Mouse (Mus musculus): Measurements from ENCODE around the gene Sez6l2.

Sez6l2 gene

DNA sequence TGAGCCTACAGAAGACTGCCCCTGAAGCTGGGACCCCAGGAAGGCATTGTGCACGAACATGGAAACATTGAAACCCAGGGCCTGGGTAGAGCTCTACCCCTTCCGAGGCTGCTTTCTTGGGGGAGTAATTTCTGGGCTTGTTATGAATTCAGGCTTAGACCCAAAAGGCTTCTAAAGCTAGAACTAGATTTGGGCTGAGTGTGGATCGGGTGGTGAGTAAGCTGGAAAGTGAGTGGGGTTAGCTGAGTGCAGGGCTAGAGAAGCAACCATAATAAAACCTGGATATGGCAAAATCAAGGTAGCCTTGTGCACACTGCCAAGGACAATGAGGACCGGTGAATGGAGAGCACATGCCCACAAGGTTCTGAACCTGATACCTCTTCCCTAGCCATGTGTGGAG is 11.6 kb downstream of the Sez6l2 start:
- no peak for DNase-seq

DNA sequence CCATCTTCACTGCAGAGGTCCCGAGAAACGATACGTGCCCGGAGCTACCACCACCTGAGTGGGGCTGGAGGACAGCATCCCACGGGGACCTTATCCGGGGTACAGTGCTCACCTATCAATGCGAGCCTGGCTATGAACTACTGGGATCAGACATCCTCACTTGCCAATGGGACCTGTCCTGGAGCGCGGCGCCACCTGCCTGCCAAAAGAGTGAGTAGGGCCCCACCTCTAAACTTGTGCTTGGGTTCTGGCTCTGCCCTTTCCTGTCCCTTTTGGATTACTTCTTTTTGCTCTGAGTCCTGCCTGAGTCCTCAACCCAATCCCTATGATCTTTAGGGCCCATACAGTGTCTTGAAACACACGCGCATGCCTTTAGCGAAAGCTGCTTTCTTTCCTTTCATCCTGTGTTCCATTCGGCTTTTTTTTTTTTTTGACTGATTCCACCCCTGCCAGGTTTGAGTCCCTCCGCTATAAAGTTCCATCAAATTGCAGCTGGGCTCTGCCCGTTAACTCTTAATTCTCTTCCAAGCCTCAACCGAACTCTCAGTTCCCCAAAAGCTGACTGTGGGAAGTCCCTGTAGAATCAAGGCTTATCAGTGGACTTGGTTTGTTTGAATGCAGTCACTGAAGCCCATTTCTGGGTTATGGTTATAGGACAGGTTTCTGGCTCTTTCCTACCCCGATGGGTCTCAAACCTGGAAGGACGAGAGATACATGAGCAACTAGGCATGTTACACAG is 13.4 kb downstream of the Sez6l2 start:
- DNase-seq, result peak; percentile 43 to 48

DNA sequence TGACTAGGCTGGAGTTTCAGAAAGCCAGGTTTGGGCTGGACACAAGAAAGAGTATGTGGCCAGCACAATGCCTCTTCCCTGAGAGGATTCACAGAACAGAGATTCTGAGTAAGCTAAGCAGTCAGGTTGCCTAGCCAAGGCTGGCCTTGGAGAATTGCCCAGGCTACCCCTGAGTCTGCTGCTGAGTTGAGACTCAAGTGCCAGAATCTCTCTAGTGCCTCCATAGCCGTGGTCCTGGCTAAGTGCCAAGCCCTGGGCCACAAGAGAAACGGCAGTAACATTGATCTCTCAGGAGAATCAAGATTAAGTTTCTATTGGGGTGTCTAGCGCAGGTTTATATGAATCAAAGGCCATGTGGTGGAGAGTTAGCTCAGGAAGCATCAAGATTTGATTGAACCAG is 15.2 kb downstream of the Sez6l2 start:
- DNase-seq, result no peak

DNA sequence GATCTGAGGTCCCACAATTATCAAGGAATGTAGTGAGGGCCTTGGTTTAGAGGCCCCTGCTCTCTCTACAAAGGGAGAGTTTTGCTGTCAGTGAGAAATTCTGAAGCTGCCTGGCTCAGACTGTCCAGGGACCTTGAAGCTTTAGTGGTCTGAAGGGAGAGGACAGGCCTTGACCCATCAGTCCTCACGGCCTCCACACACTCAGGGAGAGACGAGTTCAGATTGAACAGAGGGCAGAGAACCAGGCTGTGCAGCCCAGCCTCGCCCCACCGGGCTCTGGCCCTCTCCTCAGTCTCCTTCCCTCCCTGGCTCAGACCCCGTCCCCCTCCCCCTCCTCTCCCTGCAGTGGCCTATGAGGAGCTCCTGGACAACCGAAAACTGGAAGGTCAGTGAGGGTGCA is 17.0 kb downstream of the Sez6l2 start:
- DNase-seq, result no peak

DNA sequence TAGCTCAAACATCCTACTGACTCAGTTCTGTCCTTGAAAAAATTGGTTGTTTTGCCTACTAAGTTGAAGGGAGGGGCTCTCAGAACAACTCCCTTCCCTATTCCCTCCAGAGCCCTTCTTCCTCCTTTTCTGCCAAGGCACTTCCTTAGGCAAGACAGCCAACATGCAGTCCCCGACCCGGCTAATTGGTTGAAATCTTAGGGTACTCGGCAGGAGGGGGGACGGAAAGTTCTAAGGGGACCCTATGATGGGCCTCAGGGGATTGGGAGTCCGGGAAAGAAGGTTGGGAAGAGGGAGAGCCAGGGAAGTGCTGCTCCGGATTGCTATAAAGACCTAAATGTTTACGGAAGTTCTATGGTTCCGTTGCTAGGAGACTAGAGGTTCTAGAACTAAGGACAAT is 25.1 kb downstream of the Sez6l2 start:
- DNase-seq, result peak in 1 of 2 experiments; percentile 21

DNA sequence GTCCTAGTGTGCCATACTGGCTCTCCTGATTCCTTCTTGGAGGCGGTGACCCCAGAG is 25.4 kb downstream of the Sez6l2 start, which contains the start of gene Cdipt:
Gene Cdipt, plus strand, starts transcription at position 22 of the 57 bp plus-strand sequence.
- no peak for DNase-seq

DNA sequence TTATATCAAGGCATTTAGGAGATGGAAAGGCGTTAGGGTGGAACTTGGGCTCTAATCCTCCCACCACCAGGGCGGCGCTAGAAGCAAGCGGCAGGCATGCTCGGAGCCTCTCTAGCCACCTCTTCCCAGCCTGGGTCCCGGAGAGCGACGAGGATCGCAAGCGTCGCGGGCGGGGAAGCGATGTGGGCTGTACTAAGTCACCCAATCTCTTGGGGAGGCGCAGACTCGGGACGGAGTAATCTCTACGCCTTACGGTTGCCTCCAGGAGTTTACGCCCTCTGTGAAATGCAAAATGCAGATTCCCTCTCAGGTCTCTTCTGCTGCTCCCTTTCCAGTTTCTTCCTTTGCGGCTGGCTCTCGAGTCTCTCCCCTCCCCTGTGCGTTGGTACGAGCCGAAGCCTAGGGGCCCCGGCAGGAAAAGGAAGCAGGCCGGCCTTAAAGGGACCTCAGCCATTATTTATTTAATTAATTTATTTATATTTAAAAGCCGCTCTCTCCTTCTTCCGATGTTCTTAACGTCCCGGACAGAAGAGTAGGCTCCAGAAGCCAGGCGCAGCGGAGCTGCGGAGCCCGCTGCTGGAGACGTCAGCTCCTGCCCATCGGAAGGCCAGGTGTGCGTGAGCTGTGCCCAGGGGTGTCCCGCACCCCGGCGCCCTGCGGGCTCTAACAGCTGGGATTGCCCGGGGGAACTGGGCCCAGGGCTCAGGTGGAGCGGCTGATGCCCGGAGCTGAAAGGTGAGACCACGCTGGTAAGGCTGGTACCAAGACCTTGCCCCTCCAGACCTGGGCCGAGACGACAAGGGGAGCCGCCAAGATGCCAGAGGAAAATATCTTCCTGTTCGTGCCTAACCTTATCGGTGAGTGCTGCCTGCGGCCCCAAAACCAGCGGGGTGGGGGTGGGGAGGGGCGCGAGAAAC is 25.8 kb downstream of the Sez6l2 start, which contains the start of gene Cdiptos:
Gene Cdiptos, minus strand, starts transcription at position 149 of the 917 bp plus-strand sequence.
- peak; percentile 94 to 96 for DNase-seq

DNA sequence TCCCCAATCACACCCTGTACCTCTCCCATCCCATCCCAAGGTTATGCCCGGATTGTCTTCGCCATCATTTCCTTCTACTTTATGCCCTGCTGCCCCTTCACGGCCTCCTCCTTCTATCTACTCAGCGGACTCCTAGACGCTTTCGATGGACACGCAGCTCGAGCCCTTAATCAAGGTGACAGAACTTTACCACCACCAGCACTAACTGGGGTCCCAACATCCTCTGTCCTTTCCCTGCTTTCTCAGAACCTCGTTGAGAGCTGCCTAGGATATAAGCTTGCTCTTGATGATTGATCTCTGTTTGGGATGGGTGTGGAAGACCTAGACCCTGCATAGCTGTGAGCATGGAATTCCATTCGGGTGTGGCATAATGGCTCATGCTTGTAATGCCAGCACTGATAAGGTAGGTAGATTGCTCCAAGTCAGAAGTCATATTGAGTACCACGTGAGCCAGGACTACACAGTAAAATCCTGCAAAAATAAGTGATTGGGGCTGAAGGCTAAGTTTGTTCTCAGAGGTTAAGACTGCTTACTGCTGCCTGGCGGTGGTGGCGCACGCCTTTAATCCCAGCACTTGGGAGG is 26.6 kb downstream of the Sez6l2 start:
- DNase-seq, result no peak

DNA sequence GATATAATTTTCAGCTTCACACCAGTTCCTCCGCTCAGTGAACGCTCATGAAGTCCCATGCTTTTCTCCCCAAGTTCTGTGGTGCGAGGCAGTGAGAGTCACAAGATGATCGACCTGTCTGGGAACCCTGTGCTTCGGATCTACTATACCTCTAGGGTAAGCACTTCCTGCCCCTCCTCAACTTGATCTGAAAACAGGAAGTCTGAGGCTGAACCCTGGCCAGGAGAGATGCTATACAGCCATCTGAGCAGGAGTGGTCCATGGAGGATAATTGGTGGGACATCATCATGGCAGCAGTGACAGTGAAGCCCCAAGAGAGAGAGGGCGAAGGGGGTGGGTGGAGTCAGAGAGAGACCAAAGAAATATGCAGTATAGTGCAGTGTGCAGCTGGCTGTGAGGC is 28.5 kb downstream of the Sez6l2 start:
- DNase-seq, result no peak

DNA sequence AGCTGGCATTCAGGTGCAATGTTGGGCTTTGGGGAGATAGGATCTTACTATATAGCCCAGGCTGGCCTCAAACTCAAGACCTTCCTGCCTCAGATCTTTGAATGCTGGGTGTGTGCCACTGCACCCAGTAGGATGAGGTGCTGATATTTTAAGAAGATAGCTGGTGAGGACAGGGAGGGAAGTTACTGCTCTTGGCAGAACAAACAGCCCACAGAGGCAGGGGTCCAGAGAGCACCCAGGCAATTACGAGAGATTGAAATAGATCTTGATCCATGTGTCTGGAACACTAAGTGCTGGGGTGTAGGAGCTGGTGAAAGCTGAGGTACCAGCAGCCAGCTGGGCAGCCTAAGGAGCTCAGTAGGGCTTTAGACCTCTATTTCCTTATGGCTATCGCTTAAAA is 31.2 kb downstream of the Sez6l2 start:
- DNase-seq, result no peak

DNA sequence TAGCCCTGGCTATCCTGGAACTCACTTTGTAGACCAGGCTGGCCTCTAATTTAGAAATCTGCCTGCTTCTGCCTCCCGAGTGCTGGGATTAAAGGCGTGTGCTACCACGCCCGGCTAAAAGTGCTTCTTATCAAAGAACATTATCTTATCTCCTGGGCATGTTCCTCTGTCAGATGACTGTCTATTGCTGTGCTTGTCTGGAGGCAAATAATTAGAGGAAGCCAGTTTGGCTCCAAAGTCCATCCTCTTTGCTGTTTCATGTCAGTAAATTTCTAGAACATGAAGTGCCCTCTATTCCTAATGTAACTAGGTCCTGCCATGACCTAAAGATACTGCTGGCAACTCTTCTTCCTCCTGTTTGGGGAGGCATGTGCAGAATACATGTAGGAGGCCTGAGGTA is 31.7 kb downstream of the Sez6l2 start:
- no peak for DNase-seq

DNA sequence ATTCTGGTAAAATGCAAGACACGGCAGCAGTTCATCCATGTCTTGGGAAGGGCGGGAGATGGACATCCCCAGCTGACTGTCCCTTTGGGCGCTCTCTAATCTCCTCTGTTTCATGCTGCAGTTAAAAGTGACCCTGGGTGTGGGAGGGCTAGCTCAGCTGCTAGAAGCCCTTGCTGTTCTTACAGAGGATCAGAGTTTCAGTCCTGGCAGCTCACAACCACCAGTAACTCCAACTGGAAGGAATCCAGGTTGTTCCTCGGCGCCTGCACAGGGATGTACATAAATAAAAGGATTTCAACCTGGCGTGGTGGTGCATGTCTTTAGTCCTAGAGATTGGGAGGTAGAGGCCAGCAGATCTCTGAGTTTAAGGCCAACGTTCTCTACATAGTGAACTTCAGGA is 32.8 kb downstream of the Sez6l2 start:
- no peak for DNase-seq

DNA sequence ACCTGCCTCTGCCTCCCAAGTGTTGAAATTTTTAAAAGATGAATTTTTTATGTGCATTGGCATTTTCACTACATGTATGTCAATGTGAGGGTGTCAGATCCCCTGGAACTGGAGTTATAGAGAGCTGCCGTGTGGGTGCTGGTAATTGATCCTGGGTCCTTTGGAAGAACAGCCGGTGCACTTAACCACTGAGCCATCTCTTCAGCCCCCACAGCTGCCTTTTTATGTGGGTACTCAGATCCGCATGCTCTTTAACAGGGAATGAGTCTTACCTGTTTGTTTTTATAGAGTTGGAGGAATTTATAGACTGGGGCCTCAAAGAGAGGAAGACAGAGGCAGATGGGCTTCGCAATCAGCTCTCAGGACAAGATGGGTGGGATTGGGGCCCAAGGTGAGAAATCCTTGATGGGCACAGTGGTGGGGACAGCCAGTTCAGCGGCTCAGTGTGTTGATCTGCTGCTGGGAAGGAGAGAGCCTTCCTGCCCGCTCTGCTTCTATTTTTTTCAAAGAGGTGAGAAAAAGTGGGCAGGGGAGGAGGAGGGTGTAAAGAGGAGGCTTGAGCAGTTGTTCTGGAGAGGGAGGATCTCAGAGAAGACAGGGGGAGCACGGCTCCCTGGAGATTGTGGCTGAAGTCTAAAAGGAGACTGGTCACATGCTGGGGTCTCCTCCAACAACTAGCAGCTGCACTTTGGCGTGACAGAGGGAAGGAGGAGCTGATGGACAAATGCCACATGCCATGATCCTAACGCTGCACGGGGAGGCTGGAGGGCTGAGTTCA is 34.5 kb downstream of the Sez6l2 start:
- no peak for DNase-seq

DNA sequence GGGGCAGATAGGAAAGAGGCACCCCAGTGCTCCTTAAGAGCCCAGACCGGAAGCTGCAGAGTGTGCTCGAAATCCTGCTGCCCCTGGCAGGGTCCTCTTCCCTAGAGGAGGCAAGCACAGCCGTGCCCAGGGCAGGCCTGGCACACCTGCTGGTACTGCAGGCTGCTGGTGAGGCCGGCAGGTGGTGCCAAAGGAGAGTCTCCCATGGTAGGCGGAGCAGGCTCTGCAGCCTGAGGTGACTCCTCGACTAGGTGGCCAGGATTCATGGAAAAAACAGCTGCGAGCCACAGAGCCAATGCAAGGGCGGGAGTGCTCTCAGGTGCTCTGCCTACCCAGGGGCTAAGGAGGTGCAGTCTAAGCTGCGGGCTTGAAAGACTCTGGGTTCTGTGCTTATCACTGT is 36.0 kb downstream of the Sez6l2 start:
- DNase-seq, result peak; percentile 53 to 67

DNA sequence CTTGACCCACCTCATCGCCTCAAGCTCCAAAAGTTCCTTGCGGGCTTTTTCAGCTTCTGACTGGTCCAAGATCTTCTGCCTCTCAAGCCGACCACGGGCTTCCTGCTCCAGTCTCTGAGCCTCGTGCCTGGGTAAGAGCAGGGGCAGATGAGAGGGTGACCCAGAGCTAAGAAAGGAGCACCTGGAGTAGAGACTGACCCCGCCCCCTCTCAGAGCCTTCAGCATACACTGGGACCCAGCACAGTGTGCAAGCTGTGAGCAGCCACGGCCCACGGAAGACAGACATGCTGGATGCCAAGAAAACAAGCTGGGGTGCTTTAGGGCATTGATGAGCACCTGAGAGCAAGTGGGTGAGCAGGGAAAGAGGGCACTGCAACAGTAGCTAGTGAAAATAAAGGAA is 38.5 kb downstream of the Sez6l2 start:
- no peak for DNase-seq

DNA sequence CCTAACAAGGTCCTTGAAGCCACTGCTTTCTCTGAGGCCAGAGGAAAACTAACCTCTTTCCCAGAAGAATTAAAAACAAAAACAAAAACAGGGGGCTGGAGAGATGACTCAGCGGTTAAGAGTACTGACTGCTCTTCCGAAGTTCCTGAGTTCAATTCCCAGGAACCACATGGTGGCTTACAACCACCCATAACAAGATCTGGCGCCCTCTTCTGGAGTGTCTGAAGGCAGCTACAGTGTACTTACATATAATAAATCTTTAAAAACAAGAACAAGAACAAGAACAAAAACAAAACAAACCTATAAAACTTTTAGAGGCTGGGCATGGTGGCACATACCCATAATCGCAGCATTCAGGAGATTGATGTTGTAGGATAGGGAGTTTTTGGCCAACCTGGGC is 46.1 kb downstream of the Sez6l2 start:
- DNase-seq, result no peak

DNA sequence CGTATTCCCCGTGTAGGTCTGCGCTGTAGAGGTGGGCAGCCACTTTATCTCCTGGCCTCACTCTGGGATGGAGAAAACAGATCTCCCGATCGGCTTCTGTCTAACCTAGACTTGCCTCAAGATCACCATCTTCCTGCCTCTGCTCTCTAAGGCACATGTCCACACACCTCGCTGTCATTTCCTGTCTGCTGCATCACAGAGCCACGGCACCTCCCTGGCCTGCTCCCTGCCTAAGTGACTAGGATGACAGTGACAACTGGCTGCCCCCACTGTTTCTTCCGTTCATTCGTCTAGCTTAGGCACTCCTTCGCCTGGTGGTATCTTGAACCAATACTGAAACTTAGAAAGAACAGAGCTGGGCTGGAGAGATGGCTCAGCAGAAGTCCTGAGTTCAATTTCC is 49.2 kb downstream of the Sez6l2 start:
- DNase-seq, result no peak

DNA sequence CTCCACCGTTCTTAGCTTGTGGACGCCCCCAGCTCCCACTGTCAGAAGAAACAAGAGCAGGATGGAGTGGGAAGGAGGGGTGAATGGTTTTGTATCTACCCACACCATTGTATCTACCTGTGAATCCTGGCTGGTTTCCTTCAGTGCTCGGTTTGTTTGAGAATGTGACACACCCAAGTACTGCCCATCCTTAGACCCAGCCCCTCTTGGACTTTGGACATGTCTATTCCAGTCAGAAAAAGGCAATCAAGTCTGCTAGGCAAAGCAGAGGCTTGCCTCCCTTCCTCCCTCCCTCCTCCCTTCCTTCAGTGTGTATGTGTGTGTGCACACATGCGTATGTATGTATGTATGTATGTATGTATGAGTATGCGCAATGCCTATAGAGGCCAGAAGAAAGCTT is 53.3 kb downstream of the Sez6l2 start:
- no peak for DNase-seq

DNA sequence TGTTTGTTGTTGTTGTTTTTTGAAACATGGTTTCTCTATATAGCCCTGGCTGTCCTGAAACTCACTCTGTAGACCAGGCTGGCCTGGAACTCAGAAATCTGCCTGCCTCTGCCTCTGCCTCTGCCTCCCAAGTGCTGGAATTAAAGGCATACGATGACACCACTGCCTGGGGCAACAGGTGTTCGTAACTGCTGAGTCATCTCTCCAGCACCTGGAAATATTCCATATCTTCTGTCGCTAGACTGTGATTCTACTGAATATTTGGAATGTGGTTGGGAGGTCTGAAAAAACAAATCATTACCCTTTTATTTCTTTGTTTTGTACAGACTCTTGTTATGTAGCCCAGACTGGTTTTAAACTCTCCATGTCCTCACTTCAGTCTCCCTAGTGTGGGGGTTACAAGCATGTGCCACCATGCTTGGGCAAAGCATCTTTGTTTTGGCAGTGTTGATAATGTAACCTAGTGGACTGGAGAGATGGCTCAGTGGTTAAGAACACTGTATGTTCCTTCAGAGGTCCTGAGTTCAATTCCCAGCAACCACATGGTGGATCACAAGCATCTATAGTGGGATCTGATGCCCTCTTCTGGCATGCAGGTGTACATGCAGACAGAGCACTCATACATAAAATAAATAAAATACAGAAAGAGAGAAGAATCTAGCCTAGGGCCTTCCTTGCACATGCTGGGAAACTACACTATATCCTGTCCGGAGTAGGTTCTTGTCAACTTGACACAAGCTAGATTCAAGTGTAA is 53.9 kb downstream of the Sez6l2 start:
- DNase-seq, result no peak

DNA sequence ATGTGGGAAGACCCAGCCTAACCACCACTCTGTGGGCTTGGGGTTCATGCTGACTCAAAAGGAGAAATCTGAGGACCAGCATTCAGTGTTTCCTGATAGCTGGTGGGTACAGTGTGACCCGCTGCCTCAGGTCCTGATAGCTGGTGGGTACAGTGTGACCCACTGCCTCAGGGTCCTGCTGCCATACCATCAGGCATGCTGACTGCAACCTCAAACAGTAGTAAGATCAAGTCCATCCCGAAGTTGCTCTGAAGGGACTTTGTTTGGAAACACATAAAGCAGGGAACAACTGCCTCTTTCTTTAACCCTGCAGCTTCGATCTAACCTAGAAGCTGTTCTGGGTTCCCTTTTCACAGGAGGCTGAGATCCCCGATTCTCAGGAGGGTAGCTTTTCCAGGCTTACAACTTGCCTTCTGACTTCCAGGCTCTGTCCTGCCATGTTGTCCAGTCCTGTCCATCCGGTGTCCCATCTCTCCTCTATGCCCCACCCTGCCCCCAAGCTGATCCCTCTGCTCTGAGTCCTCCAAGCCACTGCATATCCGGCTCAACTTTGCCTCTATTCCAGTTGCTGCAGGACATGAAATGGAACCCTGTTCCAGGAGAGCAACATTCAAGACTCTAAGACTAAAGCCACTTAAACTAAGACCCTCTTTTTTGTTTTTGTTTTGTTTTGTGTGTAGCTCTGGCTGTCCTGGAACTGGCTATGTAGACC is 57.1 kb downstream of the Sez6l2 start:
- no peak for DNase-seq

DNA sequence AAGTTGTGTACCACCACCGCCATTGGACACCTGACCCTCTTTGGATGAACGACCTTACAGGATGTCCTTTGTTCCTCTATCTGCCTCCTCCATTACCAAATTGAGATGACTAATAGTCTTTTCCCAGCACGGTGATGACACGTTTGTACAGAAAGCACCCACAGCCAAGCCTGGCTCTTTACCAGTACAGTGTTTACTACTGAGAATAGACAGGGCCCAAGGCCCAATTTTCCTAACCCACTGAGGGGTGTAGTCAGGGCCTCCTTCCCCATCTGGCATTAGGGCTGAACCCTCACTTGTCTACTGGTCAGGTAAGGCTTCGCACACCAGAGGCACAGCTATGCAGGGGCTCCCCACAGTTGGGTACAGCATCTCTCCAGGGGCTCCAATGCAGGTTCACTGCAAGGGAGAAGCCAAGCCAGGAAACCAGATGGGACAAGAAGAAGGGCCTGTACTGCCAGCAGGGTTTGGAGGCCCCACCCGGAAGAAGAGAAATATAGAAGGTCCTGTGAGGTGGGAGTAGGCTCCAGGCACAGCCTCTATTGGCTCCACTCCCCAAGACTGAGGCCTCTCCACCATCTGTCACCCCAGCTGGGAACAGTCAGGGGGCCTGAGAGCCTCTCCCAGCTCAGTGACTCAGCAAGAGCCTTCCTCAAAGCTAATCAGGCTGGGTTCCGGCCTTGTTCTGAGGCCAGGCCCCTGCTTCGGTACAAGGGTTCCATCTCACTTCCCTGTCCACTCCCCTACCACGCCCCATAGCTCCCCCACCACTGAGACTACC is 58.1 kb downstream of the Sez6l2 start:
- peak; percentile 75 to 80 for DNase-seq

Data from lung, adult 18-20 months (tissue).